Mouse (Mus musculus): ENCODE data around the gene Gabrr1.
A peak's percentile ranks its signal among the peaks of the same experiment; 100 is the strongest.
"Not testable (repeated sequence)": the region's sequence is repeated elsewhere in the genome, so short reads cannot be mapped to it uniquely, and the experiment has no call there.

The Gabrr1 gene

DNA sequence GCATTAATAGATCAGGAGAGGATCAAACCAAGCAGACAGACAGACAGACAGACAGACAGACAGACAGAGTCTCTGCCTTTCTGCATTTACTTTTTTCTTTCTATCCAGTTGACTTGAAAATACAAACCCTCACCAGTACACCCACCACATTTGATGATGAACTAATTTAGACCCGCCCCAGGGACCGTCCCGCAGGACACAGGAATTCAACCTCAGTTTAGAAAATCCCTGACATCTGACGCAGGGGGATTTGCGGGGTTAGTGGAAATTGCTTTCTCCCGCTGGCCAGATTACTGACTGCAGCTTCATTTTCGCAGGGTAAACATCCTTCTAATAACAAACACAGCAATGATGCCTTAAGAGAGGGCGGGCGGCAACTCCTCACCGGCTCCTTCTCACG, at the start of gene Gabrr1:
Gene Gabrr1 (plus strand): TSS at position 301 of the 400 bp plus-strand sequence.
- DNase-seq (ENCODE audit: low read depth) = no peak

DNA sequence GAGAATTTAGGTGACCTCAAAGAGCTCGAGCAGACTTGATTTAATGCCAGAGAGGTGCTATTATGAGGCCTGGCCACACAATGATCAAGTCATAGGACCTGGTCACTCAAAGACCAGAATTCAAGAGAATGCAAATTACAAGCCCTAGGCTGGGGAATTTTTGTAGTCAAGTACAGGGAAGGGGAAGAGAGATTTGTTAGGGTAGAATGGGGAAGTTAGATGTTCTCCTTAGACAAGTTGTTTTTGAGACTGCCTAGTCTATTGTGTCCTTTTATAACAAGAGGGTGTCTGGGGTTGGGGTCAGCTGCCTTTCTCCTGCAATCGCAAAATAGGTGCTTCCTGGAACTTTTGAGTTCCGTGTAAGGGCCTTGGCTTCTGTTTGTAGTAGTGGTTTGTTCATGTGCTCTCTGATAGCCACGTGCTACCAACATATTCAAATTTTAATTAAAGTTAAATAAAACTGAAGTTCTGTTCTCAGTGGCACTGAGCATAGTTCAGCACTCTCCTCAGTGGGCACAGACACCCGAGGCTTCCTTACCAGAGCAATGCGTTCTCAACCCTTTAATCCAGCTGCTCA, 33.1 kb upstream of the Gabrr1 start:
- no peak for DNase-seq (ENCODE audit: low read depth)

DNA sequence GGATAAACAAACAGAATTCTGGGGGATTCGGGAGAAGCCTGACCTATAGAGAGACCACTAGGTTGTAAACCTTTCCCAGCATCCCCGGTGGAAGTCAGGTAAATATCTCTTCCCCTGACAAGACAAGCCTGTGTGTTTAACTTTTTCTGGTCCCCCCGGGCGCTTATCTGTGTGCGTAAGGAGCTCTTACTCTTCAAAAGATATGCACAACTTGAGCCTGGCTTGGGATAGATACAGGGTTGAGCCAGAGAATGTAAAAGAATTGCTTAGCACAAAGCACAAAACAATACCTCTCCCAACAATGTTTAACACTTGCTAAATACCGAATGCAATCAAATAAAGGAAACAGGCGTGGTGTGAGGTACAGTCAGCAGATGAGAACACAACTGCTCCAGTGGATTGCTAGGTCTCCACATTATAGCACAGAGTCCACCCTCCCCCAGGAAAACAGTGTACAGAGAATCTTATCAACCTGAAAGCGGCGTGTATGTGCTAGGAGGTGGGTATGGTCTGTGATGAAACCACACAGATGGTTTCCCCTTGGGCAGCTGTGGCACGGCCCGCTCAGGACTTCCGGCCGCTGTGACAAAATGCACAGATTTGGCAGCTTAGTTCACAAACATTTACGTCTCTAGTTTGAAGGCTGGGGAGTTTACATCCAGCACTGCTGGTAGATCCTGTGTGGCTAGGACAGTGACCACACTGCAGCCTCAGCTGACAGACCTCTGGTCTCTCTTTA, 22.4 kb upstream of the Gabrr1 start:
- DNase-seq (ENCODE audit: low read depth) = no peak

DNA sequence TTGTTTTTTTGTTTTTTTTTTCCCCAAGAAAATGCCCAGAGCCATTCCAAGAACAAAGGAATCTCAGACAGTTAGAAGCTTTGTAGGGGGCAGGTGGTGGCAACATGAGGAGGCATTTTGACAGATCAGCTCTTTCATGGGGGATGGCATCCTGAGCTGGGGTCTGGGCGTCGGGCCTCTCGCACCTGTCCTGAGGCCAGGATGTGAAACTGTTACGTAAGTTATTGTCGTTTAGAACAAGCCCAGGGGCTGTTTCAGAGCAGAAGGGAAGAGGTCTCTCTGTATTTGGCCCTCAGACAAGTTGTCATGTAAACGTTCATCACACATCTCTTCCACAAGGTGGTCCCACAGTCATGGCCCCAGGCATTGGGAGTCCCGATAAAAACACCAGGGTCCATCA, 21.5 kb upstream of the Gabrr1 start:
- no peak for DNase-seq (ENCODE audit: low read depth)

DNA sequence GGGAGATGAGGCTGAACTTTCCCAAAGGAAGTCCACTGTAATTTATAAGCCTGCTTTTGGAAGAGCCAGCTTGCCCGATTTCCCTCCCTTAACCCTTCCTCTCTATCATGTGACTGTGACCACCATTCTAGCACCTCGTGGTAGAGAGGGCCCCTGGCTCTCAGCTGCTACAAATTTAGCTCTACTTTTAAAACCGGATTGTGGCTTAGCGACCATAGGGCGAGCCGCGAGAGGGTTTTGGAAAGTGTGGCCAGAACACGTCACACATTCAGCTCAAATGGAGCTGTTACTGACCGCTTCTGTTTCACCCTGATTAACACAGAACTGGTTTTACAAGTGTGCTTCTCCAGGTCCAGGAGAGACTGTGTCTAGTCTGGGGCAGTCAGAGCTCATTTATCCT, 21.0 kb upstream of the Gabrr1 start:
- no peak for DNase-seq (ENCODE audit: low read depth)

DNA sequence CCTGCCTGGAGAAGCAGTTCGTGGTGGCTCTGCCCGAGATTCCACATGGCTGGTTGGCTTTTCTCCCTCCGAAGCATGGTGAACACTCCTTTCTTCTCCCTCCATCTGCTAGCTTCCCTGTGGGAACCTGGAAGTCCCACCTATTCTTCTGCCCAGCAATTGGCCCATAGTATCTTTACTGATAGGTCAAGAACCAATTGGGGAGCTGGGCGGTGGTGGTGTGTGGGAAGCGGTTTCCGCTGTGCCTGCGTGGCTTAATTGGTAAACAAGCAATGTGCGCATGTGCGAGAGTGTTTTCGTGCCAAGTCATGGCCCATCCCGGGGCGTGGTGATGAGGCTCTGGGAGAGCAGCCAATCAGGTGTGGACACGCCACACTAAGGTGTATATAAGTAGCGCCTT, 19.5 kb upstream of the Gabrr1 start:
- DNase-seq (ENCODE audit: low read depth) = not testable (repeated sequence)

DNA sequence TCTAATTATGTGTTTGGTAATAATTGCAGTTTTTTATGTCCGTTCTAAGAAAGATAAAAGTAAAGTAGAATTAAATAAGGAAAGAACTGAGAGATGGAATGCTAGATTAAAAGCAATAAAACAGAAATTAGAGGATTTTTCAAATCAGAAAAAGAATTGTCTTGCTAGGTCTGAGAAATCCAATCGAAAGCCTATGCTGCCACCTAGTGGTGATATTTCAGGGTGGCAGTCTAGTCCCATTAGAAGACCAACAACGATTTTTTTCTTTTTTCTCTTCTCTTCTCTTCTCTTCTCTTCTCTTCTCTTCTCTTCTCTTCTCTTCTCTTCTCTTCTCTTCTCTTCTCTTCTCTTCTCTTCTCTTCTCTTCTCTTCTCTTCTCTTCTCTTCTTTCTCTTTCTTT, 13.2 kb upstream of the Gabrr1 start:
- DNase-seq (ENCODE audit: low read depth) = peak; percentile 52

DNA sequence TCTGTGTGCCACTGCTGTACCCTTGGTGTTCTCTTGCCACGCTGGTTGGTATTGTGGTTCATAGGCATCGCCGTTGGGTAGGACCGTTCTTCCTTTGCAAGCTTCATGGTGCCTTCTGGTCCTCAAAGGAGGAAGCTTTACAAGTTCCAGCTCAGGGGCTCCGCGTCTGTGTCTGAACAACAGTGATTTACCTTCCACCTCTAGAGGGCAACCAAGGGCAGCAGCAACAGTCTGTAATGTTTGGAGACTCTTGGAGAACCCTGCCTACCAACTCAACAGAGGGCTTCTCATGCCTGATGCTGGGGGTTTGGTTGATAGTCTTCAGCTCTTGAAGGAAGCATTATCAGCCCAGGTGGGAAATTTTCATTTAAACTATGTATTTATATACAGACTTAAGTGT, 7.8 kb upstream of the Gabrr1 start:
- peak; percentile 34 for DNase-seq (ENCODE audit: low read depth)

DNA sequence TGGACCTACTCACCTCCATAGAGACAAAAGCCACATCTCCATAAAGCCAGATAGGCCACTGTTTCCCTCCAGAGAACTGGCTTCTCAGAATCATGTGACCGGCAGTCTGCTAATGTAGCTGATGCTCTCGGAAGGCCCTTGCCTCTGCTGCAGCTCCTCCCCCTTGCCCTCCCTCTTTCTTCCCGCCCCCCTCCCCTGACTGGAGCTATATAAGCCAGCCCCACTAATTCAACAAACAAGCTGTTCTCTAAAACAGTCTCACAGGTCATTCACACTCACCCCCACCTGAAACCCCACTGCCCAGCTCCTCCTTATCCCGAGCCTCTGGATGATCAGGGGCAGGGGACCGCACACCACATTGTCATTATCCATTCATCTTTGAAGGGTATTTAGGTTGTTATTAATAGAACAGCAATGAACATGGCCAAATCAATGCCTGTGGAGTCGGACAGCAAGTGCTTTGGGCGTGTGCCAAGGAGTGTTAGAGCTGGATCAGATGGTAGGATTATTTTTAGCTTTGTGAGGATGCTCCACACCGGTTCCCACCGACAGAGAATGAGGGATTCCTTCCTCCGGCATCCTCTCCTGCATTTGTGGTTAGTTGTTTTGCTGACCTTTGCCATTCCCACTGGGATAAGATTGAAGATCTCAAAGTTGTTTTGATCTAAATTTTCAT, 6.8 kb upstream of the Gabrr1 start:
- DNase-seq (ENCODE audit: low read depth) = no peak

DNA sequence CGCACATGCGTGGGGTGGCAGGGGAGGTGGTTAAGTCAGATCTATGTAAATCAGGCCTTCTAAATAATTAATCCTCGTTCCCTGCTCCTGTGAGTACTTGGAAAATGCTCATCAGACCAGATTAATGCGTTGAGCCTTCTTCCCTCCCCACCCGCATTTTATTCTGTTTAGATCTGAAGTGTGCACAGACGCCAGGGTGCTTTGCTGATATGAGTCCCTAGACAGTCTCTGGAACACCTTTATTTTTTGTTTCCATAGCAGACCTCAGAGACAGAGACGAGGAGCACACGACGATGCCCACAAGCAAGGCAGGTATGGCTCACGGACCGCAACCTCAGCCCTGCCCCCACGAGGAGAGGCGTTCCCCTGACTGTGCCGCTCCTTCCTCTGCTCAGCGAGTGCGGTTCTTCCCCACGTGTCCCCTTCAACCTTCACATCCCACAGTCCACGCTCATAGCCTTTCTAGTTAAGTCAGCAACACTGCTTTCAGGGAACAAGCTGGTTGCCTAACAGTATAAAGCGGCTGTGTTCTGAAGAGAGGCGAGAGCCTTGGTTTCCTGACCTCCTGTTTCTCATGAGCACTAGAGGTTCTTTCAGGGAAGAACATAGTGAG, 14.5 kb downstream of the Gabrr1 start:
- no peak for DNase-seq (ENCODE audit: low read depth)

DNA sequence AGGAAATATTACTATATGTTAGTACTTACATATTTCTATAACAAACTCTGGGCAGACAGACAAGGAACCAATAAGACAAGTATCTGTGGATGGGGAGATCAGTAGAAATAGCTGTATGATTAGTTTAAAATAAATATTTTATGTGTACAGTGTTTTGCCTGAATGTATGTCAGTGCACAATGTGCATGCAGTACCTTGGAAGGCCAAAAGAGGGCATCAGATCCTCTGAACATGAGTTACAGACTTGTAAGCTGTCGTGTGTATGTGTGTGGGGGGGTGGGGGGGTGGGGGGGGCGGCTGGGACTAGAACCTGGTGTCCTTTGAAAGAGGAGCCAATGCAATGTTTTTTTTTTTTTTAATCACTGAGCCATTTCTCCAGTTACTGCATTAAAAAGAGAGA, 15.5 kb downstream of the Gabrr1 start:
- peak; percentile 39 for DNase-seq (ENCODE audit: low read depth)

DNA sequence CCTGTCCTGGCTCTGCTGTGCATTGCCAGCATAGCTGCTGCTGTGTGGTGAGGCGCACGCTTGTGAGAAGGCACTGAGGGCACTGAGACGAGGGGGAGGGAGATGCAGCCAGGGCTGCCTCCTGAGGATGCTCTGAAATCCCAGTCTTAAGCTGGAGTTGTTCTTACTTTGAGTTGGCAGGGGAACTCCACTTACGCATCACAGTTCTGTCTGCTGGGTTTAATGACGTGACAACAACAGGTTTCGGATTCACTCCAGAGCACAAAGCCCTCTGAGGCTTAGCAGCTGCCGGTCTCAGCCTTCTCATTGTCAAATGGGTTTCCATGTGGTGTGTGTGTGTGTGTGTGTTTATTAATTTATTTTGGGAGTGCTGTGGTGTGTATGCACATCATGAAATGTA, 16.8 kb downstream of the Gabrr1 start:
- DNase-seq (ENCODE audit: low read depth) = no peak

DNA sequence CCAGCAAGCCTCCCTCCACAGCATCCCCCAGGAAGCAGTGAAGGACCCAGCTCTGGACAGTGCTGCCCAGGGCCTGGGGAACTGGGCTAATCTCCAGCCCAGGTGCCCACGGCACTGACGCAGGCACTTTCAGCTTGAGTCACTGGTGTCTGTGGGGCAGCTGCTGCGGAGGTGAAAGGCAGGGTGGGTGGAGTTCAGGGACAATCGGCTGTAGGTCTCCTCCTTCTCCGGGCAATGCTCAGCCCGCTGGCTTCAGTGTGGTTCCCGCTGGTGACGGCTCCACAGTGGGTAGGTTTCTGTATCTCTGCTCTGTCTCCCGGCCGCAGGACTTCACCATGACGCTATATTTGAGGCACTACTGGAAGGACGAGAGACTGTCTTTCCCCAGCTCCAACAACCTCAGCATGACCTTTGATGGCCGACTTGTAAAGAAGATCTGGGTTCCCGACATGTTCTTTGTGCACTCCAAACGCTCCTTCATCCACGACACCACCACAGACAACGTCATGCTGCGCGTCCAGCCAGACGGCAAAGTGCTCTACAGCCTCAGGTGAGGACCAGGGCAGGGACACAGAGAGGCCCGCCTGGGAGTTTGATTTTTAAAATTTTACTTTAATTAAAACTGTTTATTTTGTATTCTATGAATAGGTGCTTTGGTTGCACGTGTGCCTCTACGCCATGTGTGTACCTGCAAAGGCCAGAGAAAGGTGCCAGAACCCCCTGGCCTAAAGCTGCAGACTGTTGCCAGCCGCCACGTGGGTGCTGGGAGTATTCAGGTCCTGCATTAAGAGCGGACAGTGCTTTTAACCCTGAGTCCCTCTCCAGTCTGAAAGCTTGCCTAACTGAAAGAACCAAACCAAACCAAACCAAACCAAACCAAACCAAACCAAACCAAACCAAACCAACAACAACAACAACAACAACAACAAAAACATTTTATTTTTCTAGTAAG, 20.0 kb downstream of the Gabrr1 start:
- no peak for DNase-seq (ENCODE audit: low read depth)

DNA sequence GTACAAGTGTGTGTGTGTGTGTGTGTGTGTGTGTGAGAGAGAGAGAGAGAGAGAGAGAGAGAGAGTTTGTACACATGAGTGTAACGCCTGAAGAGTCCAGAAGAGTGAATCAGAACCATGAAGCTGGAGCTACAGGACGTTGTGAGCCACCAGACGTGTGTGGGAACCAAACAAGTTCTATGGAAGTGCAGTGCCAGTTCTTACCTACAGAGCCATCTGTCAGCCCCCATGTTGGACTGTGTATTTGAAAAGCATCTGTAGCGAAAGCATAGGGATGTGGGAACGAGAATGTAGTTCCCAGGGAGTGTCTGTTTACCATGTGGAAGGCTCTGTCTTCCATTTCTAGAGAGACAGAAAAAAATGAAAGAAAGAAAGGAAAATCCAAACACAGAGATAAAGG, 51.2 kb downstream of the Gabrr1 start:
- DNase-seq (ENCODE audit: low read depth) = no peak

DNA sequence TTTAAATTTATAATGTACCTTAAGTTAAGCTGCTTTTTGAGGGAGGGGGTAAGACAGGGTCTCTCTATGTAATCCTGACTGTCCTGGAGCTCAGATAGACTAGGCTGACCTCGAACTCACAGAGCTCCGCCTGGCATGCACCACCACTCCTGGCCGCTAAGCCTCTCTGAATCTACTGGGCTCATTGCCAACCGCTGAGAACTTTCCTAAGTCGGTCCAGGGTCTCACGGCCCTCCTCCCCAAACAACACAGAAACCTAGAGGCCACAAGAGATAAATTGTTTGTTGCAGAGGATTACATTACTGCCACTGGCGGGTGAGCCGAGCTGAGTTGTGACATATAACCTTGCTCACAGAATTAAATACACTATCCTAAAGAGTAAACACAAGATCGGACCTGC, 55.8 kb downstream of the Gabrr1 start:
- no peak for DNase-seq (ENCODE audit: low read depth)

DNA sequence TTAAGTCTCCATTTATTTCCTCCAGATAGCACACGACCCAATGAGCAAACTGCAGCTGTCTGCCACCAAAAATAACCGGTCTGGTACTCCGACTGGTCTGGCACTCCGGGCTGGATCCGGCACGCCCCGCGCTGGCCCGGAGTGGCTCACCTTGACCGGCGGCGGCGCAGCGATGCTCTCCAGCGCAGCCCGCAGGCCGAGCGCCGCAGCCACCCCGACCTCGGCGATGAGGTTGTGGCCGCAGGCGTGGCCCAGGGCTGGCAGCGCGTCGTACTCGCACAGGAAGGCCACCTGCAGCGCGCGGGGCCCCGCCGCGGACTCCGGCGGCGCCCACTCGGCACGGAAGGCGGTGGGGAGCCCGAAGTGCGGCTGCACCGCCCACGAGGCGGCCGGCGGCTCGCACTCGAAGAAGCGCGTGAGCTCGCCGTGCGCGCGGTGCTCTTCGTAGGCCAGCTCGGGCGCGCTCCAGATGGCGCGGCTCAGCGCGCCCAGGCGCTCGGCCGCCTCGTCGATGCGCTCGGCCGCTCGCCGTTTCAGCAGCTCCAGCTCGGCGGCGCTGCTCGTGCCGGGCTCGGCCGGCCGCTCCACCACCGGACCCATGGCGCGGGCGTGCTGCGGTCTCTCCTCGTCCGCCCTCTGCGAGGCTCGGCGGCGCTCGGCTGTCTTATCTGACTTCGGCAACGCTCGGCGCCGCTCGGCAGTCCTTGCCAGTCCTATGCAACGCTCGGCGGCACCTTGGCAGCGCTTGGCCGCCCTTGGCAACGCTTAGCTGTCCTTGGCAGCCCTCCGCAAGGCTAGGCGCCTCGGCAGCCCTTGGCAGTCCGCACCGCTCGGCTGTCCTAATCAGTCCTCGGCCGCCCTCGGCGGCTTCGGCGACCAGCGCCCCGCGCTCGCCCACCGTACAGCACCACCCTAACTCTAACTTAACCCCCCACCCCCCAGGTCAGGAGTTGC, 56.7 kb downstream of the Gabrr1 start:
- no peak for DNase-seq (ENCODE audit: low read depth)

DNA sequence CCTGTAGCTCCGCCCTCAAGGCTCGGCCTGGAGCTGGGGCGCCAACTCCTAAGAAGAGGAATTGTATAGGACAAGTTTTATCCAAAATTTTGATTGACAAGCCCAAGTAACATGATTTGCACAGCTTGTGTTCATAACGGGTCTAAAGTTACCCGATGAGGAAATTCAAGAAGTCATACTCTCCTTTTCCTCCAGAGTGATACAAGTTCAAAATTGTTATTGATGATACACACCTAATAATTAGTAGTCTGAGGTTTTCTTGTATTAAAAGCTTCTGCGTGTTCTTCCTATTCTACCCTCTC, 57.4 kb downstream of the Gabrr1 start, which contains the start of gene Pm20d2:
Gene Pm20d2 (minus strand): TSS at position 3 of the 302 bp plus-strand sequence.
- DNase-seq (ENCODE audit: low read depth) = no peak

DNA sequence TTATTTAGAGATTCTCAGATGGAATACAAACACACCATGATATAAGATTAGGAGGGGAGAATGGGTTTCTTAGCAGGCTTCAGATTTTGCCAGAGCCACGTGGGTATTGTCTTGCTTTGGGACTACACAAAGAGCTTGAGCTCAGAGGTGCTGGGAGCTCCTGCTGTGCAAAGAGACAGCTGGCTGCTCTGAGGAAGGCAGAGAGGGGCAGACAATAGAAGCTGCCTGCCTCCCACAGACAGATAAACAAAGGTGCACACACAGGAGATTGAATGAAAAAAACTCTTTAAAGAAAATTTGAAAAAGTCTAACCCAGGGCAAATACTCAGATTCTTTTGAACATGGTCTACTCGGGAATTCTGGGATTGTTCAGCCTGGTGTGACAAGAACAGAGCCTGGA, 65.8 kb downstream of the Gabrr1 start:
- no peak for DNase-seq (ENCODE audit: low read depth)

DNA sequence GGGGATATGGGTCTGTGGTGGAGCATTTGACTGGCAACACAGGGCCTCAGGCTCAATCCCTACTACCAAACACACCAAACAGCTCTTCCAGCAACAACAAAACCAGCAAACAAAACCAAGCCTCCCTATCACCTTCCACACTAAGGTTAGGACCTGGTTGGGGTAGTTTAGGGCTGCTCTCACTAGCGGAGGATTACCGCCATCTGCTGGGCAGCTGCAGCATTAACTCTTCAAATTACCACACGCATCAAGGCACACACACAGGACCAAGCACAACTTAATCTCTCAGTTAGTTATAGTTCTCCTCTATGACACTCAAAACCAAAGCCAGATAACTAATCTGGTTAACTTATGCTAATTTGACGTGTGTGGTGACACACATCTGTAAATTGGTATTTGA, 72.4 kb downstream of the Gabrr1 start:
- DNase-seq (ENCODE audit: low read depth) = peak; percentile 49

DNA sequence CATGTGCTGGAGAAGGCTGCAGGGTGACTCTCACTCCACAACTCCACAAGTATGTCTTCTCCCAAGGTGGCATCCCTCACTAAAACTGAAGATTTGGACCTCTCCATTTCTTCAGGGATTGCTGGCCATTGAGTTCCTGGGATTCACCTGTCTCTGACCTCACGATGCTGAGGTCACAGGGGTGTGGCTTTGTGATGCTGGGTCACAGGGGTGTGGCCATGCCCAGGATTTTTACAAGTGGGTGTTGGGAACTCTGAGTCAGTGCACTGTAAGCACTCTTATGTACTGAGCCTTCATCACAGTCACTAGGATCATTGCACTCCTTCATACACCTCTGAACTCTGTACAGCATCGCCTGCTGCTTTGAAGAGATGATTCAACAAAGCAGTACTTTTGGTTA, 75.2 kb downstream of the Gabrr1 start:
- DNase-seq (ENCODE audit: low read depth) = no peak
